ENCODE assay signal across 30 mouse cellular contexts in the genomic region with DNA sequence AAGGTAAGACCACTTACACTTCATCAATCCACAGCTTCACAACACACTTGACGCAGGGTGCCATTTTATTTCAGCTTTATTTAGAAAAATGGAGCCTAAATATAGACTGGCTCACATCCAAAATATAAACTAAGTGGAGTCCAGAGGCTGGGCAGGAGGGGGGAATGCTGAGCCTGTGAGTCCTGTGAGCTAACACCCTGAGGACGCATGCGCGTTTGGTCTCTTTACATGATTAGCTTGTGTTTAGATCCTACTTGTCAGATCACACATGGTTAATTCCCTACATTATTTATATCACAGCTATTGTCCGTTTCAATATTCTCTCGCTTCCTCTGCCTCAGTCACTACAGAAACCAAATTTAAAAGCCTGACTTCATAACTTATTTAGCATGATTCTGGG.
DNase-seq lines count a peak whose midpoint lies in the region; ATAC-seq and TF ChIP-seq lines count a peak whose summit lies in the region.
"Had no signal": no experiment of that assay in that cellular context is flagged by ENCODE, and none has a peak within 500 bp of the region (broad histone marks: within the 10 kb centered on the region; RNA-seq: fewer than 3 reads in every experiment).

No protein-coding gene starts in this region.

- H3K4me1 ChIP-seq in heart, postnatal 0 days (ENCODE audit: control insufficient read depth, insufficient read depth) = peaks cover 5% of the 10 kb centered on the region; the same call in 1 of the 2 replicates
- H3K4me1 ChIP-seq in lung, embryonic 16.5 days (replicated peaks; ENCODE audit: control insufficient read depth, insufficient read depth, low read length) = no peaks in the 10 kb centered on the region; the same call in 1 of the 2 replicates
- no peaks in the 10 kb centered on the region for H3K4me1 ChIP-seq in midbrain, postnatal 0 days (ENCODE audit: insufficient read depth, low read length)
- 0 out of 2 replicates have a peak, but pooled peaks cover 4% of the 10 kb centered on the region for H3K4me1 ChIP-seq in midbrain, embryonic 15.5 days
- H3K4me1 ChIP-seq: hindbrain, embryonic 10.5 days; intestine, embryonic 15.5 days; neural tube, embryonic 12.5 days had no signal

- TF ChIP-seq EP300 in heart, postnatal 0 days (IDR thresholded peaks at IDR 0.05; ENCODE audit: low read depth) = no peak

- 21% methylated on average over 6 of the region's 6 CpGs for WGBS in heart, postnatal 0 days
- 36% methylated on average over 6 of the region's 6 CpGs for WGBS in lung, embryonic 16.5 days
- WGBS in midbrain, postnatal 0 days = 42% methylated on average over 6 of the region's 6 CpGs
- 43% methylated on average over 6 of the region's 6 CpGs for WGBS in midbrain, embryonic 15.5 days

- ATAC-seq in heart, postnatal 0 days (ENCODE audit: insufficient read depth, low read depth) = peak; percentile 63
- ATAC-seq in lung, embryonic 16.5 days (ENCODE audit: low read depth) = peak; percentile 81
- ATAC-seq in midbrain, postnatal 0 days (ENCODE audit: low FRiP score) = no peak
- ATAC-seq in midbrain, embryonic 15.5 days (replicated peaks) = no peak
- ATAC-seq: activated CD4-positive, CD25-positive, alpha-beta regulatory T cell, adult 4 months; forebrain, embryonic 16.5 days; intestine, embryonic 15.5 days; midbrain, embryonic 16.5 days had no signal

- DNase-seq in heart, postnatal 0 days (ENCODE audit: low spot score) = peak; percentile 65
- DNase-seq in heart, postnatal 14 days = no peak
- no peak for DNase-seq in lung, postnatal 25 days (ENCODE audit: low spot score)
- peak; percentile 12 for DNase-seq in midbrain, postnatal 0 days (ENCODE audit: low spot score)
- peak; percentile 46 for DNase-seq in retina, postnatal 1 day
- no peak for DNase-seq in Muller cell, postnatal 12 days (ENCODE audit: inconsistent ontology term)
- DNase-seq: adrenal gland, adult 2 months; adrenal gland, postnatal 36 days; B cell, adult 2 months; cerebellum, adult 2 months; cerebellum, postnatal 25 days; gastrocnemius, adult 2 months; gastrocnemius, postnatal 36 days; heart, adult 2 months; kidney, adult 2 months; kidney, postnatal 36 days had no signal

- intact Hi-C loops in heart, postnatal 14 days (cut with DNase I) = no loop called here

- H3K9me3 ChIP-seq in heart, postnatal 0 days (replicated peaks; ENCODE audit: control insufficient read depth, low read length) = no peaks in the 10 kb centered on the region
- H3K9me3 ChIP-seq in lung, embryonic 16.5 days (ENCODE audit: control insufficient read depth, low read length) = no peaks in the 10 kb centered on the region
- no peaks in the 10 kb centered on the region for H3K9me3 ChIP-seq in midbrain, postnatal 0 days (ENCODE audit: low read length)
- no peaks in the 10 kb centered on the region for H3K9me3 ChIP-seq in midbrain, embryonic 15.5 days
- H3K9me3 ChIP-seq: hindbrain, embryonic 10.5 days; hindbrain, embryonic 15.5 days; intestine, embryonic 15.5 days; limb, embryonic 13.5 days; neural tube, embryonic 12.5 days had no signal

- H3K27ac ChIP-seq in heart, postnatal 0 days (ENCODE audit: low read depth) = no peak overlapping the region
- no peak overlapping the region for H3K27ac ChIP-seq in lung, embryonic 16.5 days (ENCODE audit: low read length)
- H3K27ac ChIP-seq in midbrain, postnatal 0 days (ENCODE audit: low read depth, low read length) = no peak overlapping the region
- H3K27ac ChIP-seq in midbrain, embryonic 15.5 days = no peak overlapping the region
- H3K27ac ChIP-seq: gastrocnemius, adult 2 months; heart, adult 2 months; hindbrain, embryonic 10.5 days; hindbrain, embryonic 15.5 days; intestine, embryonic 15.5 days; layer of hippocampus, adult 2 months; left cerebral cortex, adult 2 months; limb, embryonic 13.5 days; neural tube, embryonic 12.5 days had no signal

- no peak overlapping the region for H3K4me2 ChIP-seq in heart, postnatal 0 days (ENCODE audit: low read depth, low read length)
- no peak overlapping the region for H3K4me2 ChIP-seq in lung, embryonic 16.5 days (ENCODE audit: low read depth, low read length)
- H3K4me2 ChIP-seq in midbrain, postnatal 0 days (ENCODE audit: low read depth, low read length, poor library complexity, severe bottlenecking) = no peak overlapping the region
- no peak overlapping the region for H3K4me2 ChIP-seq in midbrain, embryonic 15.5 days
- H3K4me2 ChIP-seq: hindbrain, embryonic 15.5 days; intestine, embryonic 15.5 days; limb, embryonic 13.5 days; liver, embryonic 11.5 days; neural tube, embryonic 12.5 days had no signal

- H3K9ac ChIP-seq in heart, postnatal 0 days (replicated peaks; ENCODE audit: low read depth, low read length) = no peak overlapping the region
- no peak overlapping the region for H3K9ac ChIP-seq in lung, embryonic 16.5 days (ENCODE audit: low read length)
- no peak overlapping the region for H3K9ac ChIP-seq in midbrain, postnatal 0 days (replicated peaks; ENCODE audit: low read length, poor library complexity, severe bottlenecking)
- H3K9ac ChIP-seq in midbrain, embryonic 15.5 days = no peak overlapping the region
- H3K9ac ChIP-seq: hindbrain, embryonic 15.5 days; intestine, embryonic 15.5 days; limb, embryonic 13.5 days; neural tube, embryonic 12.5 days had no signal

- no peaks in the 10 kb centered on the region for H3K27me3 ChIP-seq in heart, postnatal 0 days (ENCODE audit: control insufficient read depth, insufficient read depth, low read length)
- H3K27me3 ChIP-seq in lung, embryonic 16.5 days (ENCODE audit: control insufficient read depth, insufficient read depth, low read depth, low read length) = no peaks in the 10 kb centered on the region
- H3K27me3 ChIP-seq in midbrain, postnatal 0 days (ENCODE audit: insufficient read depth, low read length) = no peaks in the 10 kb centered on the region
- H3K27me3 ChIP-seq in midbrain, embryonic 15.5 days (replicated peaks) = no peaks in the 10 kb centered on the region
- H3K27me3 ChIP-seq: hindbrain, embryonic 15.5 days; intestine, embryonic 15.5 days; neural tube, embryonic 12.5 days had no signal

- no peak overlapping the region for H3K4me3 ChIP-seq in heart, postnatal 0 days (ENCODE audit: low read depth, low read length)
- H3K4me3 ChIP-seq in lung, embryonic 16.5 days (ENCODE audit: low read length) = no peak overlapping the region
- no peak overlapping the region for H3K4me3 ChIP-seq in midbrain, postnatal 0 days (ENCODE audit: low read depth, low read length)
- no peak overlapping the region for H3K4me3 ChIP-seq in midbrain, embryonic 15.5 days
- H3K4me3 ChIP-seq: gastrocnemius, adult 2 months; heart, adult 2 months; hindbrain, embryonic 10.5 days; hindbrain, embryonic 15.5 days; intestine, embryonic 15.5 days; layer of hippocampus, adult 2 months; left cerebral cortex, adult 2 months; limb, embryonic 13.5 days; myocyte; neural tube, embryonic 12.5 days had no signal

- H3K36me3 ChIP-seq in heart, postnatal 0 days (replicated peaks; ENCODE audit: control insufficient read depth, insufficient read depth, low read length) = no peaks in the 10 kb centered on the region
- no peaks in the 10 kb centered on the region for H3K36me3 ChIP-seq in lung, embryonic 16.5 days (ENCODE audit: control insufficient read depth, insufficient read depth, low read length)
- H3K36me3 ChIP-seq in midbrain, postnatal 0 days (ENCODE audit: insufficient read depth, low read length) = no peaks in the 10 kb centered on the region
- no peaks in the 10 kb centered on the region for H3K36me3 ChIP-seq in midbrain, embryonic 15.5 days (replicated peaks)
- H3K36me3 ChIP-seq: hindbrain, embryonic 10.5 days; hindbrain, embryonic 15.5 days; intestine, embryonic 15.5 days; limb, embryonic 13.5 days; neural tube, embryonic 12.5 days had no signal

- no peak for TF ChIP-seq CTCF in heart, postnatal 0 days (IDR thresholded peaks at IDR 0.05; ENCODE audit: low read depth)
- TF ChIP-seq CTCF in midbrain, postnatal 0 days (IDR thresholded peaks at IDR 0.05) = no peak

Comparison
In these comparisons a context has a peak if more than half of its experiments do, and no peak if none do; other contexts are left out.
1. DNase-seq: peak in heart, postnatal 0 days (single experiment), midbrain, postnatal 0 days (single experiment) and retina, postnatal 1 day (single experiment); none in heart, postnatal 14 days (0 of 2), lung, postnatal 25 days (single experiment) and Muller cell, postnatal 12 days (single experiment).
2. ATAC-seq: peak in heart, postnatal 0 days (single experiment) and lung, embryonic 16.5 days (single experiment); none in midbrain, postnatal 0 days (single experiment) and midbrain, embryonic 15.5 days (single experiment).